Mouse (Mus musculus) mouse embryonic stem cell (cell line): ENCODE measurements around the gene Slc52a3.

Experiments used
- in situ Hi-C, 2 experiments: fragments of 300-500 bp; cut with MboI; formaldehyde crosslinking; loops; 1 replicate in 1 of 2; 3 replicates in 1 of 2; pipeline ENCODE4 v1.14.3; 2019 to 2020; ENCODE audit warnings: low sequenced_read_pairs in 2 of 2, low pct_unique_long_range_greater_than_20kb in 1 of 2, mixed read lengths in 1 of 2; ENCODE audit not compliant: unreplicated experiment in 1 of 2

The Slc52a3 gene

DNA sequence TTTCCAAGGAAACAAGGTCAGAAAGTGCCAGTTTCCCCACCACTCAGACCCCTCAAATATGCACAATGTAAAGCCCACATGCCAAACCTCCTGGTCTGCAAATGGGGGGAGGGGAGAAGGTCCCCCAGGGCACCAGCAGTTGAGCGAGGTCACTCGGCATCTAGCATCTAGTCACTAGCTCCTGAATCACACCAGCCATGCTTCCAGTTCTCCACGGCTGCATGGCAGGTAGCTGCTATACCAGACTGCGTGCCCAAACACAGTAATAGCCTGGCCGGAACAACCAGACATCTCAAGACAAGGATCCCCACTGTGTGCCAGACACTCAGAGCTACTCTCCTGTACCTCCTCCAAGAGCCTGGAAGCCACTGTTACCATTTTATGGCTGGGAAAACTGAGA is 24.6 kb upstream of the Slc52a3 start:
- in situ Hi-C loops: no loop called here

DNA sequence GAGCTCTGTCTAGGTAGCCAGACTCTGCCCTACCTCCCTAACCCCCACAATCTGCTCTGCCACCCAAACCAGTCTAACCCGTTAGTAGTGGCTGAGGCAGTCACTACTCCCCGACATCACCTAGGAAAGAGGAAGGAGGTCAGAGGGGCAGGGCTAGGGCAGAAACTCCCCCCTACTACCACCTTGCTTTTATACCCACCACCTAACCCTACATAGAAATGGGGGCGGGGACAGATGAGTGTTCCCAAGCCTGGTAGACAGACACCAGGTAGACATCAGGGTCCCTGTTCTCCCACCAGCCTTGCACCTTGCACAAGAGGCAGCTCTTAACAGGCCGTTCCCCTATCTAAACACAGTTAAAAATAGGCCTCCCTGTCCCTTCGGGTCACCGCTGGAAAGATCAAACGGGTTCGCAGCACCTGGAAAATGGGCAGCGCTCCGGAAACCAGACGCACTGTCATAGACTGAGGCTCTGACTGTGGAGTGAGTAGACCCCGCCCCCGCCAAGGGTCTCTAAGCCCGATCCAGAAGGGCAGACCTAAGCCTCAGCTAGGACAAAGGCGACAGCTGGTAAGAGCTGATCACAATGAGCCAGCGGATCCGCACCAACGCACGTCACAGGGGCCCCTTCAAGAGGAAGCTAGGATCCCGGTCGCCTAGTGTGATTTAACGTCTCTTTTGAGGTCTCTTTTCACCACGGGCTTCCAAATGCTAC is 23.3 kb upstream of the Slc52a3 start:
- in situ Hi-C loops: no loop called here

DNA sequence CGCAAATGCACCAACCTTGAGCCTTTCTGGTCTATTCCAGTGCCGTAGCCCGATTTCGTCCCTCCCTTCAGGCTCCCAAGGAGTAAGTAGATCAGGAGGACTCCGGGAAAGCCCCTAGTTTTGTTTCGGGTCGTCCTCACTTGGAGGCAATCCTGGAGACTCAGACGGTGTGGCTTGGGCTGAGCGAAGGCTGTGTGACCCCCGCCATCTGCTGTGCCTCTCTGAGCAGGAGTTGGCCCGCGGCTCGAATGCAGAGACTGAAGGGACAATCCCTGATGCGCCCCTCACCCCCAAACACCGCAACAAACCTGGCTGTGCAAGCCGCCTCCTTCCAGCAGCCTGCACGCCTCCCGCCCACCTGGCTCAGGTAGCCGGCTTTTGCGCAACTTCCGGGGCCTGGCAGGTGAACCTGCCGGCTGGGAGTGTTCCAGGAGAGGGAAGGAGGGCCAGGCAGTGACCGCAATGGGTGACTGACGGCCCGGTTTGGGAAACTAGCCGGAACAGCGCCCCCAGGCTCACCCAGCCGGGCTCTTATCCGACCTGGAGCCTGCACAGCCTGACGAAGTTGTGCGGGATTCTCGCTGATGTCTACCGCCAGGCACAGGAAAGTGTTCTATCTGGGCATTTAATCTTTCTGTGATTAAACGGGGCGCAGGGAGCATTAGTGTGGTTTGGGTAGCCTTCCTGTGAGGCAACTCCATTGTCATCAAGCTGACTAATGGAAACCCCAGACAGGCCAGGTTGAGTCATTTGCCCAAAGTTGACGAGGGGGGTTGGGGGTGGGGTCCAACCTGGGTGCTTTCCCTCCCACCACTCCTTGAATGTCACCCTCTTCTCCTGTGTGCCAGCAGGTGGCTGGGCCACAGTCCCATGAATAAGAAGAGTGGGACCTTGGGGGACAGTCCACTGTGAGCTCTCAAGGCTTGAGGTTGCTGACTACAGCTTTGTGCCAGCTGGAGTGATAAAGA is 22.4 kb upstream of the Slc52a3 start:
- in situ Hi-C loops: no loop called here

DNA sequence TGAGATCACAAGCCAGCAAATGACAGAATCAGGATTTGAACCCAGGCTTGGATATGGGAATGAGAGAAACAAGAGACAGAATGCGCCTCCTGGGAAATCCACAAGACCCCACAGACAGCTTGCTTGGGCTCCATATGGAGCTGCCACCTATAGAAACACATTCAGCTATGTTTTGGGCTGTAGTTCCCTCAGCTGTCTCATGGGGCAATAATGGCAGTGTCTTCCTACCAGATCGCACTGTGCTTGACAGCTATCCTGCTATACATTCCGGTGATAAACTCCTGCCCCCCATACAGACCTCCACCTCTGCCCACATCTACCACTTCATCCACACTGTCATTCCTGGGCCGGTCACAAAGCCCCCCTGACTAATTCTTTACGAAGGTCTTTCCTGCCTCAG is 21.0 kb upstream of the Slc52a3 start:
- in situ Hi-C loops: loop anchor here in 1 of 2 experiments (5.0 kb wide), 1 partner anchor 33 kb away; no protein-coding TSS in a partner anchor

DNA sequence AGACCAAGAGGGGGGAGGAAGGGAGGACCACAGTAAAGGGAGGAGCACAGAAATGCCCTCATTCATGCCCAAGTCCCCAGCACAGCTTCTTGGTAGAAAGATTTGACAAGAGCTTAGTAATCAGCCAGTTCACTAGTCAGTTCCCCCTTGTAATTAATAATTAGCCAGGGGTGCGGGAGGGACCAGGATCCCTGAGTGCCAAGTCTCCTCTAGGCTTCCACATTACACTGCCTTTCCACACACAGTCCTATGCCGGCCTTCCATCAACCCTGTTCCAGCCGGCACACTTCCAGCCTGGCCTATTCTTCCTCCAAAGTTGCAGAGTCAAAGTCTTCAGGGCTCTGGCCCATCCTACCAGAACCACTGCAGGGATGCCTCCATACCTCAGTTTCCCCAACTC is 20.2 kb upstream of the Slc52a3 start:
- in situ Hi-C loops: loop anchor here in 1 of 2 experiments (5.0 kb wide), 1 partner anchor 34 kb away; no protein-coding TSS in a partner anchor

DNA sequence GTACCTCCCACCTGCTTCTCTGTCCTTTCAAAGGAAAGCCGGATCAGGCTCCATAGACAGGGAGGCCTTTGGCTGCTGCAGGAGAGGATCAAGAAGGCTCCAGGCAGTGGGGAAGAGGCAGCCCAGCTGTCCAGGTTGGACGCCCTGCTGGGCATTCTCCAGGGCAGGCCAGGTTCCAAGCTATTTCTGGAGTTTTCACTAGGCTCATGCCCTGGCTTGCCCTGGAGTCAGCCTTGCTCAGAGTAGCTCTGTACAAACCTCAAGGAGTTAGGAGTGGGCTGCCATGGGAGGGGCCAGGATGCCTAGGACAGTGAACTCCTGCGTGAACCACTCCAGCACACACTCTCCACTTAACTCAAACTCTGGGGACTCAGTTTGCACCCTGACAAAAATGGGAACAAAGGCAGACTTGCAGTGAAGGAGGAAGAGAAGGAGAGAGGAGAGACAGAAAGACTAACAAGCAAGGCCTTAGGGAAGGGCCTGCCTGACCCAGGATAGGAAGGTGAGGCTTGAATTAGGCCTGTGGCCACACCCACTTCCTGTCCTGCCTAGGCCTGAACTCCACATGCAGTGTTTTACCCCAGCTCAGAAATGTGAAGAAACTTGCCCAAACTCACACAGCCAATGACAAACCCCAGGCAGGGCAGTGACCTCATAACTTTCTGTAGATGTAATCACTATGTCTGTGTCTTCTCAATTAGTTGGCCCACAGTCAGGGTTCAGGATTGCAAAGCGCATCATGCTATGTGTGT is 18.4 kb upstream of the Slc52a3 start:
- in situ Hi-C loops: loop anchor here in 1 of 2 experiments (5.0 kb wide), 1 partner anchor 36 kb away; no protein-coding TSS in a partner anchor

DNA sequence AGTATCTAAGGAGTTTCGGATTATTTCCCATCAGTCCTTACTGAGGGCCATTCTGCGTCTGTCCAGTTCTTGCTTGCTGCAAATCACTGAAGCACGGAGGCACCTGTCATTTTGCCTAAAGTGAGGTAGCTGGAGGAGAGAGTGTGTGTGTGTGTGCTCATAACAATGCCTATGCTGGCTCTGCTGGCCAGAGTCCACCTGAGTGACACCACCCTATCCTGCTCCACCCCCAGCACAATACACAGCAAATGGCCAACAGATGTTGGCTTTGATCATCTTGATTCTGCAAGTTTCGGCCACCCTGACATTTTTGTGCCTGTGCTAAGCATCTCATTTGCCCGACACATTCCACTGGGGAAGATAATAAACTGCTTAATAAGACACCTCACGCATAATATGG is 17.8 kb upstream of the Slc52a3 start:
- in situ Hi-C loops: loop anchor here in 1 of 2 experiments (5.0 kb wide), 1 partner anchor 36 kb away; no protein-coding TSS in a partner anchor

DNA sequence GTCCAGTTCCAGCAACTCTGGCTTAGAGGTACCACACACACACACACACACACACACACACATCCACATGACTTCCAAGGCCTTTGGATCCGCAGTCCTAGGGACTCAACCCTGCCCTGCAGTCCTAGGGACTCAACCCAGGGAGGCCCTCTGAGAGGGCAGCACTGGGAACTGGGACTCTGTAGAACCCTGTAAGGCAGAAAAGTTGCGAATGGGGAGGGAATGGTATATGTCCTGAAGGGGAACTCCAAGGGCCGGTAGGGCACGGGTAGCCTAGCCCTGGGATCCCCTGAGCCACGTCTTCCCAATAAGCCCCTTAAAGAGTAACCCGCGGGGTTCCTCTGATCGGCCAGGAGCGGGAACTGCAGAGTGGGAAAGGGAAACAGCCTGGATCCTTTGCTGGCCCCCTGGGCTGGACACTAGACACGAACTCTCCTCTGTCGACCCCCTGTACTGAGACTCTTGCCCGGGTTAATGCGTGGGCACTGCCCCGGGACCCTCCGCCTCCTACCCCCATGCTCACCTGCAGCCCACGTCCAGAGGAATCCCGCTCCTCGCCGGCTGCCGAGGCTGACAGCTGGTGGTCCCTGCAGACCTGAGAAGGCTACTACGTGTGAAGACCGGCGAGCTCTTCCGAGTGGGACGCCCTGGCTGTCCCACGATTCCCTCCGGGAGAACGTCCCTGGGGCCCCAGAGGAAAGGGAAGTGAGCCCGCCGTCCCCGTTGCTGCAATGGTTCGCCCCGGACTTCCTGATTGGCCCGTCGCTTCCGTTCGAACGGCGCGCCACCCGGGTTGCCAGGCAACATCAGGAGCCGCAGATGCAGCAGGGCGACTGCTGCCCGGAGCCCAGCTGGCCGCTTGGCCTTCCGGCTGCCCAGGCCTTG is 16.6 kb upstream of the Slc52a3 start, which contains the start of gene Fam110a:
TSS of gene Fam110a (minus strand) at position 750 of the 885 bp plus-strand sequence.
- in situ Hi-C loops: loop anchor here in 1 of 2 experiments (5.0 kb wide), 1 partner anchor 37 kb away; no protein-coding TSS in a partner anchor

DNA sequence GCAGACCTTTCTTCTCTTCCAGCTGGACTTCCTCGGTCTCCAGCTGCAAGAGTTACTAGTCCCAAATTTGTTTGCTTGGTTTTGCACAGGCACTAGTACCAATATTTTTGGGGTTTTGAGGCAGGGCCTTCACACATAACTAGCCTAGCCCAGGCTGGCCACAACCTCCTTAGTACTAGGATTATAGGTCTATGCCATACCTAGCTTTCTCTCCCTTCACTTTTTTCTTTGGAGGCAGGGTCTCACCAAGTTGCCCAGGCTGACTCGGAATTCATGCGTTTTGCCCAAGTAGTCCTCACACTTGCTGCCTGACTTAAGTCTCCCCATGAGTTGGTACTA is 16.0 kb upstream of the Slc52a3 start:
- in situ Hi-C loops: no loop called here

DNA sequence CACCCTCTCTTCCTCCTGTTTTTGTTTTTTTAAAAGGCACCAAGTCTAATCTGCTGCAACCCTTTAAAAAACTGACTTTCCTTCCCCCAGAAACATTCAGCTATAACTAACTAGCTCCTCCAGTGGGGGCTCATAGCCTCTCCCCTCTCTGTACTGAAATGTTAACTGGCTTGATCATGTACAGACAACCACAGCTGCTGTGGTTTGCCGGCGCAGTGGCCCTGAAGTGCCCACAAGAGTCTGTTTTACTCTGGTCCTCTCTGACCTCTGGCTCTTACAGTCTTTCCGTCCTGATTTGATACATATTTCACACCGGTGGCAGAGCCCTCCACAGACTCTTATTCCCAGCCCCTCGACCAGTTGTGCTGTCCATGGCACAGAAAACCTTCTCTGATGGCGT is 15.0 kb upstream of the Slc52a3 start:
- in situ Hi-C loops: no loop called here

DNA sequence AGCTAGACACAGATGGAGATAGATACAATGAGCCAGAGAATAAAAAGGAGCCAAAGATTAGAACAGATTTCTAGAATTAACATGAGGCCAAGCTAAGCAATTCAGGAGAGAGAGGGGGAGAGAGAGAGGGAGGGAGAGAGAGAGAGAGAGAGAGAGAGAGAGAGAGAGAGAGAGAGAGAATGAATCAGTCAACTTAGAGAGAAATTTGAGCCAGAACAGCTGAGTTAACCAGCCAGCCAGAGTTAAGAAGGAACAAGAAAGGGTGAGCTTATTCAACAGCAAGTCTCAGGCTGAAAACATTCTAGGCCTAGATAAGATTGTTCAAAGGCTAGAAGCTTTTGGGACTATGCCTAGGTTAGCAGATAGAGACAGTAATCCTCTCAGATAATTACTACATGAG is 13.8 kb upstream of the Slc52a3 start:
- in situ Hi-C loops: no loop called here

DNA sequence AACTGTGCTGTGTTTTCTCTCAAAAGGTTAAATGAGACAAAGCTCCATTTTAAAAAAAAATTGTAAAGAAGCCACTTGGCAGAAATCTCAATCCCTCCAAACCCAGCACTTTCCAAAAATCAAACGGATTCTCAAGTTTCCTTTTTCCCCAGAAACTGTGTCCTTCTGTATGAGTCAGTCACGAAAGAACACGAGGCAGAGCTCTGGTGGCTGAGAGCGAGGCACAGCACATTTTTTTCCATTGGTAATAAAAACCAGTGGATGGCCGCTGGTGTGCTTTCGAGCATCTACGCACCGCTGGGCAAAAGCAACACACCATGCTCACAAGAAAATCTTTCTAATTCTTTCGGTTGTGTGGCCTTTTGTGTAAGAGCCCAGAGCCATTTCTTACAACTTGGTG is 12.3 kb upstream of the Slc52a3 start:
- in situ Hi-C loops: no loop called here

DNA sequence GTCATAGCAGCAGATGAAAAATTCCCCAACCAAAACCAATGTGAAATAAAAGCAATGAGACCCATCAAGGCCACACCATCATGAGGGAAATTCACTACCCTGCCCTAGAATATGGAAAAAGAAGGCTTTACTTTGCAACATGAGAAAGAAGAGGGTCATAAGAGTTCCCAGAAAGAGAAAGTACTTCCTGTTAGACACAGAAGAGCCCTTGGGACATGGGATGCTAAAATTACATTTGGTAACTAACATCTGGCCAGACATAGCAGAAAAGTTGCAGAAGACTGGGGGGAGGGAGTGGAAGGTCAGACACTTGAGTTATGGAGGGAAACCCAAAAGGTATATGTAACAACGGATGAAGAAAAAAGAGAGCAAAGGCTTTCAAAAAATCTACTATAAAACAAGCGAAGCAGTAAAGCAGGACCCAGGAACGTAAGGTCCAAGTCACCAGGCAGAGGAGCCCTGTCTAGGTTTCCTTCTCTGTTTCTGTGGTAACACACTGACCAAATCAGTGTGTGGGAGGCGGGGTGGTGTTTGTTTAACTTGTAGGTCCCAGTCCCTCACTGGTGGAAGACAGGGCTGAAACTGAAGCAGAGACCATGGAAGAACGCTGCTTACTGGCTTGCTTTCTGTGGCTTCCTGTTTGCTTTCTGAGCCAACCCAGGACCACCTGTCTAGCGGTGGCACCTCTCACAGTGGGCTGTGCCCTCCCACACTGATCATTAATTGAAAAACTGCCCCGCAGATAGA is 10.7 kb upstream of the Slc52a3 start:
- in situ Hi-C loops: no loop called here

DNA sequence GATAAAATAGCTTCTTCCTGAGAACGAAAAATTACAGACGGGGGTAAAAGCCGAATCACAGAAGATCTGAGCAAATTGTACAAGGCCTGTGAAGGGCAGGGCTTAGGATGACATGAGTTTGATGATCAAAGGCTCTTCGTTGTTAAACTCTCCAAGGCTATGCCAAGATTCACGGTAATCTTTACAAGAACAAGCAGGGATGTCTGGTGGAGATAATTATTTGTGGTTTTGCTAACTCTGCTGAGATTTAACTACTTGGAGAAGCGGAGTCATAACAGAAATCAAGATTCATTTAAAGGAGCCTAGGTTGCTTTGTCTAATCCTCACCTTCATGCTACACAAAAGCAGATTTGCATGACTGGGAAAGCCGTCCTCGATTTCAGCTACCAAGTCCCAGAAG is 9.4 kb upstream of the Slc52a3 start:
- in situ Hi-C loops: no loop called here

DNA sequence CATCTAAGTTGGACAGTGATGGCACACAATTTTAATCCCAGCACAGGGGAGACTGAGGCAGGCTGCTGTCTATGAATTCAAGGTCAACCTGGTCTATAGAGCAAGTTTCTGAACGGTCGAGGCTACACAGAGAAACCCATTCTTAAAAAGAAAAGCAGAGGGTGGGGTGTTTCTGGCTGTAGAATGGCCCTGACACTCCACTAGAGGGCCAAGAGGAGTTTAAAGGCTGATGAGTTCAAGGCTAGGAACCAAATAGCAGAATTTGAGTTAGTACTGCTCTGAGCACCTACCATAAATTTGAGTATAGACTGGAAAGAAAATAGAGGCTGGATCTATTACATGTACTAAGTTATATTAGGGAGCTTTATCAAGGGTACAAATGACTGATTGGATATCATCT is 7.3 kb upstream of the Slc52a3 start:
- in situ Hi-C loops: no loop called here

DNA sequence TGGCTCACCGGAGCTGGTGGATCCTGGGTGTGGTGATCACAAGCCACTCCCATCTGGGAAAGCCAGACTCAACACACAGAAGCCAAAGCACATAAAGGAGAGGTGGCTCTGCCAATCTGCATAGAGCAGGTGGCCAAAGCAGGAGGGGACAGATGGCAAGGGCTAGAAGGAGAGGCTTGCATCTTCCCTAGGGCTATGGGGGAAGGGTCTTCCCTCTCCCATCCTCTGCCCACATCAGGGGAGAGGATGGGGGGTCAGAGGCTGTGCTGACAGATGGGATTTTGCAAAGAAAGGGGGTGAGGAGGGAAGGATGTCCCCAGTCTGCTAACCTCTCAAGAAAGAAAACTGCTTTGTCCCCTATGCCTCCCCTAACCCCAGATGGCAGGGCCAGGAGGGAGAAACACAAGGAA is 5.3 kb upstream of the Slc52a3 start:
- in situ Hi-C loops: loop anchor here in 1 of 2 experiments (10.0 kb wide), 1 partner anchor 116 kb away; no protein-coding TSS in a partner anchor

DNA sequence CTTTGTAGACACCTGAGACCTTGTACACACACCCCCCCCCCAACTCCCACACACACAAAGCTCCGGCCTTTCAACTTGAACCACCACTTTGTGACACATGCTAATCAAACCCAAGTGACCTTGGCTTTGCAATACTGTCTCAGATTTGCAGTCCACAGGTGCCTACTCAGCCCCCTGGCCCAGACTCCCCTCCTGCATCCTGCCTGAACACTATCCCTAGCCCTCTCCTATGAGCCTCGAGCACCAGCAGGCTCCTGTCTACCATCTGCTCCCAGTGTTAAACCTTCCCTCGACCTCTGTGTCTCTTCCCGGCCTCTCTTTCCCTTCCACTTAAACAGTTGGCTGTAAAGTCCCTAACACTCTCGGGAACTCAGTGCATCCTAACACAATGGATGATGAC is 4.9 kb upstream of the Slc52a3 start:
- in situ Hi-C loops: loop anchor here in 1 of 2 experiments (10.0 kb wide), 1 partner anchor 117 kb away; no protein-coding TSS in a partner anchor
